20 mouse cellular contexts compared by ENCODE assay signal in genomic region chr12:104450257-104450656, GRCm38 (mm10). TPM values are rescaled to one million over a fixed set of nuclear protein-coding genes. Genes with fewer than 3 reads are reported as not detected.
DNase-seq lines count a peak whose midpoint lies in the region; ATAC-seq lines count a peak whose summit lies in the region.
"Had no signal": no experiment of that assay in that cellular context is flagged by ENCODE, and none has a peak within 500 bp of the region (broad histone marks: within the 10 kb centered on the region; RNA-seq: fewer than 3 reads in every experiment).

No protein-coding gene starts in this region.

- no peak for ATAC-seq in heart, embryonic 11.5 days (replicated peaks; ENCODE audit: insufficient number of reproducible peaks, low FRiP score, low TSS enrichment)
- 0 out of 2 replicates have a peak, but pooled peaks have one; percentile 37 for ATAC-seq in embryonic facial prominence, embryonic 14.5 days (ENCODE audit: low read depth)
- ATAC-seq: forebrain, embryonic 13.5 days; forebrain, postnatal 0 days; intestine, embryonic 16.5 days had no signal

- H3K4me3 ChIP-seq in heart, embryonic 11.5 days (ENCODE audit: low read depth, low read length), result no peak overlapping the region
- H3K4me3 ChIP-seq in heart, embryonic 10.5 days, result no peak overlapping the region
- no peak overlapping the region for H3K4me3 ChIP-seq in embryonic facial prominence, embryonic 14.5 days (ENCODE audit: low read depth, low read length)
- H3K4me3 ChIP-seq: forebrain, embryonic 13.5 days; heart, embryonic 13.5 days; hindbrain, embryonic 15.5 days had no signal

- no peaks in the 10 kb centered on the region for H3K9me3 ChIP-seq in heart, embryonic 11.5 days (replicated peaks; ENCODE audit: control insufficient read depth, low read length)
- H3K9me3 ChIP-seq in heart, embryonic 10.5 days, result no peaks in the 10 kb centered on the region
- no peaks in the 10 kb centered on the region for H3K9me3 ChIP-seq in embryonic facial prominence, embryonic 14.5 days (ENCODE audit: control insufficient read depth, low read length)
- H3K9me3 ChIP-seq: forebrain, embryonic 13.5 days; hindbrain, embryonic 15.5 days had no signal

- no peak overlapping the region for H3K27ac ChIP-seq in heart, embryonic 11.5 days (ENCODE audit: low read depth, low read length)
- H3K27ac ChIP-seq in heart, embryonic 10.5 days, result no peak overlapping the region
- H3K27ac ChIP-seq in embryonic facial prominence, embryonic 14.5 days (replicated peaks; ENCODE audit: low read depth, low read length), result no peak overlapping the region
- H3K27ac ChIP-seq: forebrain, embryonic 13.5 days; heart, embryonic 13.5 days; hindbrain, embryonic 15.5 days had no signal

- intact Hi-C loops in heart, postnatal 36 days (cut with DNase I), result no loop called here

- 68% methylated on average over 10 of the region's 10 CpGs for WGBS in heart, embryonic 11.5 days (ENCODE audit: insufficient replicate concordance)
- WGBS in heart, embryonic 10.5 days, result 72% methylated on average over 10 of the region's 10 CpGs
- 56% methylated on average over 10 of the region's 10 CpGs for WGBS in embryonic facial prominence, embryonic 14.5 days

- DNase-seq in heart, adult 18-20 months, result peak; percentile 21 to 54
- DNase-seq in heart, postnatal 36 days, result peak; percentile 9 to 16
- no peak for DNase-seq in heart, embryonic 10.5 days (ENCODE audit: low spot score)
- DNase-seq in embryonic facial prominence, embryonic 14.5 days (ENCODE audit: low spot score), result peak; percentile 78
- no peak for DNase-seq in left cerebral cortex, adult 18-20 months (ENCODE audit: low spot score in 2 of 2)
- DNase-seq: adrenal gland, adult 2 months; adrenal gland, postnatal 25 days; cerebellum, adult 18-20 months; cerebellum, adult 9-11 months; cerebellum, postnatal 36 days; forebrain, postnatal 0 days; gastrocnemius, postnatal 36 days; kidney, adult 2 months had no signal

- no peaks in the 10 kb centered on the region for H3K27me3 ChIP-seq in heart, embryonic 11.5 days (ENCODE audit: control insufficient read depth, insufficient read depth, low read length)
- peaks cover 44% of the 10 kb centered on the region for H3K27me3 ChIP-seq in heart, embryonic 10.5 days (ENCODE audit: insufficient read depth, poor library complexity, severe bottlenecking)
- no peaks in the 10 kb centered on the region for H3K27me3 ChIP-seq in embryonic facial prominence, embryonic 14.5 days (replicated peaks; ENCODE audit: control insufficient read depth, insufficient read depth, low read length)
- H3K27me3 ChIP-seq: hindbrain, embryonic 15.5 days had no signal

- H3K4me1 ChIP-seq in heart, embryonic 11.5 days (ENCODE audit: control insufficient read depth, insufficient read depth, low read length), result no peaks in the 10 kb centered on the region
- no peaks in the 10 kb centered on the region for H3K4me1 ChIP-seq in heart, embryonic 10.5 days
- H3K4me1 ChIP-seq in embryonic facial prominence, embryonic 14.5 days (ENCODE audit: control insufficient read depth, insufficient read depth, low read length), result peaks cover 6% of the 10 kb centered on the region; the same call in 1 of the 2 replicates
- H3K4me1 ChIP-seq: forebrain, embryonic 13.5 days; heart, embryonic 13.5 days; hindbrain, embryonic 15.5 days had no signal

- H3K36me3 ChIP-seq in heart, embryonic 11.5 days (ENCODE audit: control insufficient read depth, insufficient read depth, low read length), result no peaks in the 10 kb centered on the region
- no peaks in the 10 kb centered on the region for H3K36me3 ChIP-seq in heart, embryonic 10.5 days
- no peaks in the 10 kb centered on the region for H3K36me3 ChIP-seq in embryonic facial prominence, embryonic 14.5 days (ENCODE audit: control insufficient read depth, insufficient read depth, low read length)
- H3K36me3 ChIP-seq: heart, embryonic 13.5 days; hindbrain, embryonic 15.5 days had no signal

- no peak overlapping the region for H3K4me2 ChIP-seq in heart, embryonic 11.5 days
- H3K4me2 ChIP-seq in embryonic facial prominence, embryonic 14.5 days (ENCODE audit: low read depth, low read length), result no peak overlapping the region
- H3K4me2 ChIP-seq: forebrain, embryonic 13.5 days; heart, embryonic 13.5 days; hindbrain, embryonic 15.5 days had no signal

- H3K9ac ChIP-seq in heart, embryonic 11.5 days (ENCODE audit: low read depth, low read length), result no peak overlapping the region
- no peak overlapping the region for H3K9ac ChIP-seq in embryonic facial prominence, embryonic 14.5 days (ENCODE audit: low read depth, low read length)
- H3K9ac ChIP-seq: forebrain, embryonic 13.5 days; forebrain, postnatal 0 days; heart, embryonic 13.5 days; hindbrain, embryonic 15.5 days had no signal

RNA-seq across cellular contexts. Expression of gene Gsc, which starts 22.9 kb away (rescaled TPM):
- not detected for total RNA-seq in heart, adult 18-20 months (2021)
- polyA plus RNA-seq in heart, embryonic 11.5 days (2014; fragmentation: Nextera tagmentation; extraction: Ambion mirVana), result 1.5 and 2.1 TPM in 2 replicates
- not detected for total RNA-seq in heart, postnatal 36 days (2021)
- 1.2 and 4.0 TPM in 2 replicates for polyA plus RNA-seq in heart, embryonic 10.5 days (2016; fragmentation: Nextera tagmentation; extraction: Ambion mirVana)
- polyA plus RNA-seq in embryonic facial prominence, embryonic 14.5 days (2014; fragmentation: Nextera tagmentation; extraction: Ambion mirVana), result 12.4 and 12.5 TPM in 2 replicates
- total RNA-seq in left cerebral cortex, adult 18-20 months (2021), result not detected
- total RNA-seq: adrenal gland, adult 2 months; adrenal gland, postnatal 25 days; gastrocnemius, adult 18-20 months; gastrocnemius, postnatal 36 days had no signal
- polyA plus RNA-seq: forebrain, embryonic 13.5 days; forebrain, postnatal 0 days; heart, postnatal 0 days; kidney, adult 2 months had no signal

RNA-seq across cellular contexts. Expression of gene Serpina3n, which starts 43.7 kb away (rescaled TPM):
- 10 to 100 TPM in 1 of 2 experiments, 1 to 10 TPM in 1; 9.0 to 11.2 TPM for total RNA-seq in heart, adult 18-20 months (2021)
- 0.24 TPM in 1 of 2 replicates, not detected in the other for polyA plus RNA-seq in heart, embryonic 11.5 days (2014; fragmentation: Nextera tagmentation; extraction: Ambion mirVana)
- total RNA-seq in heart, postnatal 36 days (2021), result 1 to 10 TPM; 5.7 to 8.2 TPM
- polyA plus RNA-seq in heart, embryonic 10.5 days (2016; fragmentation: Nextera tagmentation; extraction: Ambion mirVana), result 0.08 and 0.09 TPM in 2 replicates
- polyA plus RNA-seq in embryonic facial prominence, embryonic 14.5 days (2014; fragmentation: Nextera tagmentation; extraction: Ambion mirVana), result 0.60 and 0.63 TPM in 2 replicates
- total RNA-seq in left cerebral cortex, adult 18-20 months (2021), result 10 to 100 TPM; 13.4 to 20.2 TPM
- polyA plus RNA-seq: forebrain, embryonic 13.5 days had no signal

Comparison
In these comparisons a context has a peak if more than half of its experiments do, and no peak if none do; other contexts are left out.
1. DNase-seq: peak in heart, adult 18-20 months (2 of 2), heart, postnatal 36 days (2 of 2) and embryonic facial prominence, embryonic 14.5 days (single experiment); none in heart, embryonic 10.5 days (single experiment) and left cerebral cortex, adult 18-20 months (0 of 2).